Mouse (Mus musculus) gastrocnemius, adult 2 months (tissue): Measurements from ENCODE around the gene Plxna3. TPM values are rescaled to one million over a fixed set of nuclear protein-coding genes. Genes with fewer than 3 reads are reported as not detected.
"Not testable (repeated sequence)": the region's sequence is repeated elsewhere in the genome, so short reads cannot be mapped to it uniquely, and the experiment has no call there.

Experiments
- DNase-seq: peaks from one replicate; pipeline ENCODE4 v3.0.0; 2022
- H3K27ac ChIP-seq: fragments of 200-600 bp; 2 replicates; pipeline ENCODE4 v1.8.1; 2022; ENCODE audit warnings: mild to moderate bottlenecking
- H3K4me3 ChIP-seq: fragments of 200-600 bp; 2 replicates; pipeline ENCODE4 v1.8.1; 2022; ENCODE audit warnings: mild to moderate bottlenecking, moderate library complexity
- CTCF ChIP-seq: fragments of 200-600 bp; IDR thresholded peaks from 2 replicates; pipeline ENCODE4 v1.8.1; 2022; ENCODE audit warnings: antibody characterized with exemption, mild to moderate bottlenecking, moderate library complexity
- intact Hi-C: fragments of 180-260 bp; cut with DNase I; formaldehyde crosslinking; loops from one replicate; pipeline ENCODE4 v1.15.1; 2025
- total RNA-seq, 2 experiments: library from RNA; stranded (reverse); gene quantifications; 2 replicates each; pipeline ENCODE4 v1.2.3; 2021

The Plxna3 gene
- total RNA-seq, 2 experiments from 2014 or later = 0.15 to 0.50 TPM

- DNase-seq = peak; percentile 94
- TF ChIP-seq CTCF = no peak
- H3K27ac ChIP-seq = peak within 1 kb of the TSS; percentile 94
- intact Hi-C loops = loop anchor here (5.0 kb wide), 1 partner anchor 41 kb away; the partner anchor contains the start of gene Rpl10
- H3K4me3 ChIP-seq = peak within 1 kb of the TSS; percentile 87
Observed at GRCm38 (mm10) chrX:74312540-74313464, 16.1 kb upstream of the Plxna3 start, which contains the start of gene Fam50a. Gene Fam50a (plus strand): TSS chrX:74313033.

GRCm38 (mm10) chrX:74329215-74329671, 377 bp downstream of the Plxna3 start:
- no peak for TF ChIP-seq CTCF
- peak overlapping the region; percentile 83 for H3K27ac ChIP-seq
- peak overlapping the region; percentile 74 for H3K4me3 ChIP-seq
- intact Hi-C loops = no loop called here
- no peak for DNase-seq

DNA sequence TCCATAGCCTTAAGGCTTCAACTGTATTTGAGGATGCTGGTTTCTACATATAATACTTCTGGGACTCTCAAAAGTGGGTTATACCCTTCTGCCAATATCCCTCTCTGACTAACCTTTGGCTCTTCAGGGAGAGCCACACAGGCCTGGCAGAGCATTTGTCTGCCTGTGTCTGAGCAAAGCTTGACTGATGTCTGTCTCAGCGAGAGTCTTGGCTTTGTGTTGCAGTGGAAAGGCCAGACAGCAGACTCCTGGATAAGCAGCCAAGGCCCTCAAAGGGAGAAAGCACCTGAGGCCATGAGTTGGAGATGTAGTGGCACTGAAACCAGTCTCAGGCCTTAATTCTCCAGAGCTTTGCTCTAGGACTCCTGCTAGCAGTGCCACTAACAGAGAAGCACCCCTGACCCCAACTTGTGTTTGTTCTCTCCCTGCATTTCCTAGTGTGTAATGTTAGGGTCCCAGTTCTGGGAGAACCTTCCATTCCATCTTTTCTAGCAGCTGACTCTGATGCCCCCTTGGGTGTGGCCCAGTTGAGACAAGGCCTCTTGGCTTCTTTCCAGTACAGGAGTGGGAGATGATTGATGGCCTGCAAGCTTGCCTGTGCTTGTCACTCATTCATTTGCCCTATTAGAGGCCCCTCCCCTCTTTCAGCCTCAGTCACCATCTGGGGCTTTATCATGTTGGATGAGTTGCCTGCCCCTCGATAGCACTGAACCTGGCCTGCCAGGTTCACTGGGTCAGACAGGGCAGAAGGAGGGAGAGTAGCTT, 1.5 kb downstream of the Plxna3 start:
- H3K4me3 ChIP-seq = no peak overlapping the region
- DNase-seq = no peak
- no peak for TF ChIP-seq CTCF
- H3K27ac ChIP-seq = no peak overlapping the region
- intact Hi-C loops = no loop called here

- TF ChIP-seq CTCF = no peak
- Histone ChIP-seq H3K27ac (peak overlapping the region; percentile 83), H3K4me3 (peak overlapping the region; percentile 79)
- no peak for DNase-seq
- intact Hi-C loops = no loop called here
Observed at GRCm38 (mm10) chrX:74352645-74353466, 24.0 kb downstream of the Plxna3 start.

DNA sequence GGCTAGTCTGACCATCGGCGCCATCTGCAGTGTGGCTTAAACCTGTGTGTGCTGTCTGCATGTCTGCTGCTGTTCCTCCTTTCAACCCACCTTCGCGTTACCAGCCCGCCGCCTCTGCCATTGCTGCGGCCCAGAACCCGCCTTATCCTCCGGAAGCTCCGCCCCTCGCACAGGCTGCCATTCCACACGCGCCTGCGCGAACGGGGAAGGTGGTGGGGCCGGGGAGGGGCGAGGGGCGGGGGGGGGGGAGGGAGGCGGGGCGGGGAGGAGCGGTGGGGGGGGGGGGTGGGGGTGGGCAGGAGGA, 24.6 kb downstream of the Plxna3 start, which contains the start of gene Lage3:
Gene Lage3, minus strand, starts transcription at position 152 of the 304 bp plus-strand sequence.
- intact Hi-C loops = no loop called here
- peak within 1 kb of the TSS; percentile 83 for H3K27ac ChIP-seq
- H3K4me3 ChIP-seq = peak within 1 kb of the TSS; percentile 79
- DNase-seq = peak; percentile 88
- no peak for TF ChIP-seq CTCF

DNA sequence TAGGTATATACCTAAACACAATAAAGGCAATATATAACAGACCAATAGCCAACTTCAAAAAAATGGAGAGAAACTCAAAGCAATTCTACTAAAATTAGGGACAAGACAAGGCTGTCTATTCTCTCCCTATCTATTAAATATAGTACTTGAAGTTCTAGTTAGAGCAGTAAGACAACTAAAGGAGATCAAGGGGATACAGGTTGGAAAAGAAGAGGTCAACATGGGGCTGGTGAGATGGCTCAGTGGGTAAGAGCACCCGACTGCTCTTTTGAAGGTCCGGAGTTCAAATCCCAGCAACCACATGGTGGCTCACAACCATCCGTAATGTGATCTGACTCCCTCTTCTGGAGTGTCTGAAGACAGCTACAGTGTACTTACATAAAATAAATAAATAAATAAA, 28.2 kb downstream of the Plxna3 start:
- DNase-seq, intact Hi-C loops, H3K27ac ChIP-seq, H3K4me3 ChIP-seq: not testable (repeated sequence)

GRCm38 (mm10) chrX:74359171-74359570, 30.3 kb downstream of the Plxna3 start:
- TF ChIP-seq CTCF = no peak
- H3K4me3 ChIP-seq = no peak overlapping the region
- intact Hi-C loops = no loop called here
- no peak for DNase-seq
- H3K27ac ChIP-seq = no peak overlapping the region

DNA sequence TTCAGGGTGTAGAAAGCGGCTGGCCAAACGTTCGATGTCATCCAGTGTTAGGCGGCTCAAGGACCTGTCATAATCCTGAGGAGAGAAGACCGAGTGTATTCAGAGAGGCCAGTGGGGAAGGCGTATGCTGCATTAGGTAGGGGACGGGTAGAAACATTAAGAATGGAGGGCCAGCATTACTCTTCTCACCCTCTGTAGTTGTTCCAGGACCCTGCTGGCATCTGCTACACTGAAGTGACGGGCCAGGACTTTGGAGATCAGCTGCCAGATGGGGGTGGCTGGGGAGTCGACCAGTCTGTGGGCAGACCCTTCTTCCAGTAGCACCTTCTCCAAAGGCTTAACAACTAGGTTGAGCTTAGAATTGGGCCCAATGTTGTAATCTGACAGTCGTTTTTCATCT, 38.6 kb downstream of the Plxna3 start:
- DNase-seq = no peak
- peak overlapping the region; percentile 71 for H3K4me3 ChIP-seq
- no peak for TF ChIP-seq CTCF
- intact Hi-C loops = loop anchor here (5.0 kb wide), 1 partner anchor 60 kb away; no protein-coding TSS in a partner anchor
- H3K27ac ChIP-seq = peak overlapping the region; percentile 93

DNA sequence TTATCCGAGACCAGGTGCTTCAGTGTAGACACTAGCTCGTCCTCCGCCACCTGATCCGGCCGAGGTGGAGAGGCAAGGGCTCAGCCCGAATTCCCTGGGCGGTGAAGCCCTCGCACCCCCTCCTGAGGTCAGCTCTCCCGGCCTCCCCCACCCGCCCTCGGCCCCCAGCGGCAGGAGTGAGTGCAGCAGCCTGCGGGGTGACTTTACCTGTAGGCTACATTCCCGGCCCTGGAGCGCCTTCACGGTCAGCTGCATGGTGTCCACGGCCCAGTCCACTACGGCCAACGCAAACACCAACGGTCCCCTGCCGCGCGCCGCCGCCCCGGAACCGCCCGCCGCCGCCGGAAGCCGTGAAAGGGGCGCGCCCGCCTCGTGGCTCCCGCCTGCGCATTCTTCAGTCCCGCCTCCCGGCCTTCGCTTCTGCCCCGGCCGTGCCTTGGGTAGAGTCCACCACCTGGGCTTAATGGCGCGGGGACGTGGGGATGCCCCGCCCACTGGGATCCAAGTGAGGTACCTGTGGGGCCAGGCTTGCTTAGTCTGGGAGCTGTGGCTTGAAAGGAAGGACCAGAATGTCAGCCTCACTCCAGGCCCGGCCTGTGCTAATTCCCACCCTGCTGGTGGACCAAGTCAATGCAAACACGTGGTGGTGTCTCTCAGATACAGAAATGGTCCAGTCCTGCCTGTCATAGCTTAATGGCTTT, 39.5 kb downstream of the Plxna3 start:
- peak overlapping the region; percentile 71 for H3K4me3 ChIP-seq
- intact Hi-C loops = loop anchor here (5.0 kb wide), 1 partner anchor 61 kb away; no protein-coding TSS in a partner anchor
- peak; percentile 86 for DNase-seq
- TF ChIP-seq CTCF = peak; percentile 20; the same call in 1 of the 2 replicates
- H3K27ac ChIP-seq = peak overlapping the region; percentile 93

GRCm38 (mm10) chrX:74372888-74373549, 44.2 kb downstream of the Plxna3 start, which contains the start of the genes Ubl4a and Slc10a3:
Gene Ubl4a (minus strand): TSS chrX:74373218.
Gene Slc10a3 (minus strand): TSS chrX:74373349.
- TF ChIP-seq CTCF = no peak
- H3K27ac ChIP-seq = peak within 1 kb of the TSS; percentile 82
- H3K4me3 ChIP-seq = peak within 1 kb of the TSS; percentile 77
- DNase-seq = peak; percentile 93
- intact Hi-C loops = no loop called here

GRCm38 (mm10) chrX:74384451-74384850, 55.6 kb downstream of the Plxna3 start:
- H3K27ac ChIP-seq = no peak overlapping the region
- no peak for DNase-seq
- no peak for TF ChIP-seq CTCF
- intact Hi-C loops = no loop called here
- H3K4me3 ChIP-seq = no peak overlapping the region
